Mouse (Mus musculus): ENCODE data around the gene Mab21l1. TPM values are rescaled to one million over a fixed set of nuclear protein-coding genes. Genes with fewer than 3 reads are reported as not detected.

The Mab21l1 gene
- polyA plus RNA-seq, 1 experiment, result 0.11 TPM

GRCm38 (mm10) chr3:55751363-55751762 is 30.9 kb upstream of the Mab21l1 start:
- WGBS, result 85% methylated on average over 5 of the region's 5 CpGs
- Histone ChIP-seq H3K27ac (ENCODE audit: insufficient read depth, low read depth, low read length) (no peak overlapping the region), H3K4me3 (ENCODE audit: low read depth, low read length) (no peak overlapping the region), H3K36me3 (ENCODE audit: control insufficient read depth, insufficient read depth, low read length) (no peaks in the 10 kb centered on the region), H3K4me1 (ENCODE audit: control insufficient read depth, insufficient read depth, insufficient read length, low read length) (no peaks in the 10 kb centered on the region), H3K27me3 (ENCODE audit: control insufficient read depth, insufficient read depth, low read length) (no peaks in the 10 kb centered on the region)
- TF ChIP-seq CTCF (IDR thresholded peaks at IDR 0.05; ENCODE audit: extremely low read depth, insufficient read length, insufficient replicate concordance, low read depth, low read length) (no peak), POLR2A (IDR thresholded peaks at IDR 0.05; ENCODE audit: low read depth, low read length) (no peak)

DNA sequence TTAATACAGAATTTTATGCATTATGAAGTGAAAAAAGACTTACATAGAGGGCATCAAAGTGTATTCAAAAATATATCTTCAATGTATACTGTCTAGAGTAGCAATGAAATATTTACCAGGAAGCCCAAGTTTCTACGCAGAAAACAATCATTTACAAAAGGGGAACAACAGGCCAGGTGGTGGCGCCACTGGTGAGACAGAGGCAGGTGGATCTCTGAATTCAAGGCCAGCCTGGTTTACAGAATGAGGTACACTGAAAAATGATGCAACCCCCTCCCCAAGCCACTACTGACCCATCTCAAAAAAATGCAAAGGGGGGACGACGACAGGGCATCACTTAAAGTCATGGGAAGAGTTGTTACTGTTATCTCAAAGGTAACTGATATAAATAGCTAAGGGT is 29.8 kb upstream of the Mab21l1 start:
- H3K4me3 ChIP-seq (ENCODE audit: low read depth, low read length), result no peak overlapping the region
- no peaks in the 10 kb centered on the region for H3K4me1 ChIP-seq (ENCODE audit: control insufficient read depth, insufficient read depth, insufficient read length, low read length)
- no peaks in the 10 kb centered on the region for H3K27me3 ChIP-seq (ENCODE audit: control insufficient read depth, insufficient read depth, low read length)
- no peak overlapping the region for H3K27ac ChIP-seq (ENCODE audit: insufficient read depth, low read depth, low read length)
- WGBS, result 84% methylated on average over 4 of the region's 4 CpGs
- no peaks in the 10 kb centered on the region for H3K36me3 ChIP-seq (ENCODE audit: control insufficient read depth, insufficient read depth, low read length)
- TF ChIP-seq CTCF (IDR thresholded peaks at IDR 0.05; ENCODE audit: extremely low read depth, insufficient read length, insufficient replicate concordance, low read depth, low read length) (no peak), POLR2A (IDR thresholded peaks at IDR 0.05; ENCODE audit: low read depth, low read length) (no peak)

DNA sequence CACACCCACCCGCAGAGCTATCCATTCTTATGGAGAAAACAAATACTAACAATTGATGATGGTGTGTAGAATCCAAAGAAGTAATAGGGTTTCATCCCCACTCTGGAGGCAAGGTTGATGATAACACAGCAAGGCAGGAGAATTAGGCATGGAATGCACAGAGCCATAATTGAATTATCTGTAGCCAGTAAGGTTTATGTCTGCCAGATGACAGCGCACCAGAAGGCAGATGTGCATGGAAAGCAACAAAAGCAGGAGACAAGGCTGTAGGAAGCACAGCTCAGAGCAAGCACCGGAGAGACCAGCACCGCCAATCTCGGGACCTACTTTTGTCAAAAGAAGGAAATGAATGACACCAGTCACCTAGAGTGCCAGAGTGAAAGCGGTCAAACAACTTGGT is 28.4 kb upstream of the Mab21l1 start:
- WGBS, result 94% methylated on average over 6 of the region's 6 CpGs
- H3K27me3 ChIP-seq (ENCODE audit: control insufficient read depth, insufficient read depth, low read length), result no peaks in the 10 kb centered on the region
- no peak overlapping the region for H3K27ac ChIP-seq (ENCODE audit: insufficient read depth, low read depth, low read length)
- no peaks in the 10 kb centered on the region for H3K4me1 ChIP-seq (ENCODE audit: control insufficient read depth, insufficient read depth, insufficient read length, low read length)
- no peak for TF ChIP-seq CTCF (IDR thresholded peaks at IDR 0.05; ENCODE audit: extremely low read depth, insufficient read length, insufficient replicate concordance, low read depth, low read length)
- no peak for TF ChIP-seq POLR2A (IDR thresholded peaks at IDR 0.05; ENCODE audit: low read depth, low read length)
- H3K36me3 ChIP-seq (ENCODE audit: control insufficient read depth, insufficient read depth, low read length), result no peaks in the 10 kb centered on the region
- H3K4me3 ChIP-seq (ENCODE audit: low read depth, low read length), result no peak overlapping the region

GRCm38 (mm10) chr3:55754981-55755608 is 27.2 kb upstream of the Mab21l1 start:
- TF ChIP-seq POLR2A (IDR thresholded peaks at IDR 0.05; ENCODE audit: low read depth, low read length) (no peak), CTCF (IDR thresholded peaks at IDR 0.05; ENCODE audit: extremely low read depth, insufficient read length, insufficient replicate concordance, low read depth, low read length) (no peak)
- H3K4me3 ChIP-seq (ENCODE audit: low read depth, low read length), result no peak overlapping the region
- no peaks in the 10 kb centered on the region for H3K27me3 ChIP-seq (ENCODE audit: control insufficient read depth, insufficient read depth, low read length)
- H3K4me1 ChIP-seq (ENCODE audit: control insufficient read depth, insufficient read depth, insufficient read length, low read length), result no peaks in the 10 kb centered on the region
- H3K27ac ChIP-seq (ENCODE audit: insufficient read depth, low read depth, low read length), result no peak overlapping the region
- H3K36me3 ChIP-seq (ENCODE audit: control insufficient read depth, insufficient read depth, low read length), result no peaks in the 10 kb centered on the region
- 90% methylated on average over 6 of the region's 6 CpGs for WGBS

GRCm38 (mm10) chr3:55755805-55756601 is 26.3 kb upstream of the Mab21l1 start:
- 79% methylated on average over 11 of the region's 11 CpGs for WGBS
- no peaks in the 10 kb centered on the region for H3K4me1 ChIP-seq (ENCODE audit: control insufficient read depth, insufficient read depth, insufficient read length, low read length)
- no peaks in the 10 kb centered on the region for H3K27me3 ChIP-seq (ENCODE audit: control insufficient read depth, insufficient read depth, low read length)
- no peak overlapping the region for H3K4me3 ChIP-seq (ENCODE audit: low read depth, low read length)
- H3K36me3 ChIP-seq (ENCODE audit: control insufficient read depth, insufficient read depth, low read length), result no peaks in the 10 kb centered on the region
- H3K27ac ChIP-seq (ENCODE audit: insufficient read depth, low read depth, low read length), result no peak overlapping the region
- no peak for TF ChIP-seq POLR2A (IDR thresholded peaks at IDR 0.05; ENCODE audit: low read depth, low read length)
- TF ChIP-seq CTCF (IDR thresholded peaks at IDR 0.05; ENCODE audit: extremely low read depth, insufficient read length, insufficient replicate concordance, low read depth, low read length), result no peak

DNA sequence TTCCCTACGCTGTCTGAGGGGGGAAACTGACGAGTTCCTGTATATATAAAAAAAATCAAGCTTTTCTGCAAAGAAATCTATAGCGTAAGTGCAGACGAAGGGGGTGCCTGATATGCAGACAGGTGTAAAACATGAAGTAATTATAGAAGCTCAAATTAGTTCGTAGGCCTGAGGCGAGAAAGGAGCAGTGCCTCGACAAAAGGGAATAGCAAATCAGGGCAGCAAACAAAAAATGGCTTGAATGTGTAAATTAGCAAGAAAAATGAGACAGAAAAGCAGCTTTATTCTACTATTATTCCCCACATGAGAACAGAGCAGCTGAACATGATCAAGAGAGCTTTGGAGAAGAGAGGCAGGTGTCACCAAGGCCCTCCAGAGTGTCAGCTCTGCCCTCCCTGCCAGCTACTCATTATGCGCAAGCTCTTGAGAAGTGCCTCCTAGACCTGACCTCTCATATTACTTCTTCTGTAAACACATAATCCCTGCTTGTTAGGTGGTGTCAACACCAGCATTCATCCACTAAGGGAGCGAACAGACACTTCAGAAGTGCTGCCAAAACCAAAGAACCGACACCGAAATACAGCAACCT is 25.6 kb upstream of the Mab21l1 start:
- no peaks in the 10 kb centered on the region for H3K4me1 ChIP-seq (ENCODE audit: control insufficient read depth, insufficient read depth, insufficient read length, low read length)
- WGBS, result 91% methylated on average over 11 of the region's 11 CpGs

DNA sequence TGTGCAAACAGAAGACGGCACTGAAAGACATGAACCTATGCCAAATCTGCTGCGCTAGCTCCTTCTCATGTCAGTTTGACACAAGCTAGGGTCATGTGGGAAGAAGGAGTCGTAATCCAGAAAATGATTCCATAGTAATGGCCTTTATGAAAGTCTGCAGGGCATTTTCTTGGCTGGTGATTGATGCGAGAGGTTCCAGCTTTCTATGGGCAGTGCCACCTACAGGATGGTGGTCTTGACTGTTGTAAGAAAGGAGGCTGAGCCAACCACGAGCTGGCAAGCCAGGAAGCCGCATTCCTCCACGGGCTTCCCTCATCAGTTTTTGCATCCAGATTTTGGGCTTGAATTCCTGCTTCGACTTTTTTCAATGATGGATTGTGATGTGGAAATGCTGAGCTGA is 24.0 kb upstream of the Mab21l1 start:
- WGBS, result 62% methylated on average over 8 of the region's 8 CpGs
- TF ChIP-seq CTCF (IDR thresholded peaks at IDR 0.05; ENCODE audit: extremely low read depth, insufficient read length, insufficient replicate concordance, low read depth, low read length) (no peak), POLR2A (IDR thresholded peaks at IDR 0.05; ENCODE audit: low read depth, low read length) (no peak)
- Histone ChIP-seq H3K27me3 (ENCODE audit: control insufficient read depth, insufficient read depth, low read length) (no peaks in the 10 kb centered on the region), H3K4me1 (ENCODE audit: control insufficient read depth, insufficient read depth, insufficient read length, low read length) (no peaks in the 10 kb centered on the region), H3K4me3 (ENCODE audit: low read depth, low read length) (no peak overlapping the region), H3K36me3 (ENCODE audit: control insufficient read depth, insufficient read depth, low read length) (no peaks in the 10 kb centered on the region), H3K27ac (ENCODE audit: insufficient read depth, low read depth, low read length) (no peak overlapping the region)

More for the DNA sequence above, 25.6 kb upstream of the Mab21l1 start:
- H3K4me3 ChIP-seq (ENCODE audit: low read depth, low read length), result no peak overlapping the region
- TF ChIP-seq CTCF (IDR thresholded peaks at IDR 0.05; ENCODE audit: extremely low read depth, insufficient read length, insufficient replicate concordance, low read depth, low read length) (no peak), POLR2A (IDR thresholded peaks at IDR 0.05; ENCODE audit: low read depth, low read length) (no peak)
- H3K27ac ChIP-seq (ENCODE audit: insufficient read depth, low read depth, low read length), result no peak overlapping the region
- no peaks in the 10 kb centered on the region for H3K27me3 ChIP-seq (ENCODE audit: control insufficient read depth, insufficient read depth, low read length)
- H3K36me3 ChIP-seq (ENCODE audit: control insufficient read depth, insufficient read depth, low read length), result no peaks in the 10 kb centered on the region

Data from small intestine, adult 2 months (tissue).